Mouse (Mus musculus) embryonic stem cell, embryonic (primary cell): ENCODE measurements around the gene Vmn2r93.

Experiments used
- CTCF ChIA-PET, 4 experiments: fragments of 300-600 bp in 2 of 4; fragments of 350-600 bp in 2 of 4; sonication (Branson Sonifier 250); formaldehyde crosslinking; loops; one replicate each; lab custom pipeline; 2022; ENCODE audit warnings: inconsistent platforms in 2 of 4; lab: Charles Lee
- POLR2A ChIA-PET, 4 experiments: fragments of 300-600 bp in 2 of 4; fragments of 350-600 bp in 2 of 4; sonication (Branson Sonifier 250); formaldehyde crosslinking; loops; one replicate each; lab custom pipeline; 2022; ENCODE audit warnings: antibody characterized with exemption in 4 of 4, inconsistent platforms in 1 of 4; lab: Charles Lee

Gene Vmn2r93

GRCm38 (mm10) chr17:18297799-18298198 is at the start of gene Vmn2r93:
Vmn2r93 (plus strand) TSS chr17:18298099.
- ChIA-PET POLR2A (interaction anchor here in 1 of 4 experiments (1.5 kb wide), 1 partner anchor 15 kb away, joined by 4 read pairs; no protein-coding TSS in a partner anchor), CTCF (no interaction called here)

GRCm38 (mm10) chr17:18277656-18278055 is 20.2 kb upstream of the Vmn2r93 start, which contains the start of gene Vmn2r94:
Vmn2r94 (minus strand) TSS chr17:18277756.
- CTCF ChIA-PET = no interaction called here
- POLR2A ChIA-PET = no interaction called here

- POLR2A ChIA-PET = no interaction called here
These were observed 25.1 kb downstream of the Vmn2r93 start for GRCm38 (mm10) chr17:18323031-18323430.

GRCm38 (mm10) chr17:18360007-18360406 is 62.1 kb downstream of the Vmn2r93 start:
- CTCF ChIA-PET = no interaction called here
- POLR2A ChIA-PET = no interaction called here

More at GRCm38 (mm10) chr17:18323031-18323430, 25.1 kb downstream of the Vmn2r93 start:
- CTCF ChIA-PET = no interaction called here

- POLR2A ChIA-PET = no interaction called here
- CTCF ChIA-PET = no interaction called here
These were observed 62.7 kb downstream of the Vmn2r93 start for GRCm38 (mm10) chr17:18360602-18361001.
